Mouse (Mus musculus) 3T3-L1 (cell line): ENCODE measurements around the gene Slc6a20a.
"Not testable (repeated sequence)": the region's sequence is repeated elsewhere in the genome, so short reads cannot be mapped to it uniquely, and the experiment has no call there.

Source experiments
- DNase-seq: peaks from one replicate; pipeline ENCODE4 v3.0.0-alpha.2; 2015; ENCODE audit warnings: low read depth, low spot score

The Slc6a20a gene

DNA sequence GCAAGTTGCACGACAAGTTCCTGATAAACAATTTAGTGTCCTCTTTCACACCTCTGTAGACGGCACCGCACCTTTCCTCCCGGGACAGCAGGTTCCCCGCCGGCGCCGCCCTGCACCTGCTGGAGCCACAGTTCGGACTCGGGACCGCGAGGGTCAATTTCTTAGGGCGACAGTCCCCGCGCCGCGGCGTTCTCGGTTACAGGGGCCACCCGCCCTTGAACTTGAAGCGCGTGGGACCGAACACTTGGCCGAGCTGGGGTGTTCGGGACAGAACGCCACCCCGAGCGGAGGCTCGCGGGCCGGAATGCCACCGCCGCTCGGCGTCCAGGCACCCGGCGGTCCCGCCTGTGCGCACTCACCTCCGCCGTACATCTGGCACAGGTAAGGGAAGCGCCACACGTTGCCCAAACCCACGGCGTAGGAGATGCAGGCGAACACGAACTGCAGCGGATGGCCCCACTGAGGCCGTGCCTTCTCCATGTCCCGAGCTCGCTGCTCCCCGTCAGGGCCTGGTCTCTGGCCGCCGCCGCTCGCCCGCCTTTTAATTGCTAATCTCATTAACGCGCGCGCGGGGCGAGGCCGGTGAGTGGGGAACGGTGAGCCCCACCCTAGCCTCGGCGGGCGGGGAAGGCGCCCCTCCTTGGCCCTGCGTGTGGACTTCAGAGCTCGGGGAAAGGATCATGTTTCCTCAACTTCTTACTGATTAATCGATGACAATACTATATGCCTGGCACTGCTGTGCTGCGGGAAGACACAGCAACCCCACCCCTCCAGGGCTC, at the start of gene Slc6a20a, which contains the start of gene Ccr9:
Gene Slc6a20a, minus strand, starts transcription at position 559 of the 779 bp plus-strand sequence.
Gene Ccr9, plus strand, starts transcription at position 113 of the 779 bp plus-strand sequence.
- no peak for DNase-seq

DNA sequence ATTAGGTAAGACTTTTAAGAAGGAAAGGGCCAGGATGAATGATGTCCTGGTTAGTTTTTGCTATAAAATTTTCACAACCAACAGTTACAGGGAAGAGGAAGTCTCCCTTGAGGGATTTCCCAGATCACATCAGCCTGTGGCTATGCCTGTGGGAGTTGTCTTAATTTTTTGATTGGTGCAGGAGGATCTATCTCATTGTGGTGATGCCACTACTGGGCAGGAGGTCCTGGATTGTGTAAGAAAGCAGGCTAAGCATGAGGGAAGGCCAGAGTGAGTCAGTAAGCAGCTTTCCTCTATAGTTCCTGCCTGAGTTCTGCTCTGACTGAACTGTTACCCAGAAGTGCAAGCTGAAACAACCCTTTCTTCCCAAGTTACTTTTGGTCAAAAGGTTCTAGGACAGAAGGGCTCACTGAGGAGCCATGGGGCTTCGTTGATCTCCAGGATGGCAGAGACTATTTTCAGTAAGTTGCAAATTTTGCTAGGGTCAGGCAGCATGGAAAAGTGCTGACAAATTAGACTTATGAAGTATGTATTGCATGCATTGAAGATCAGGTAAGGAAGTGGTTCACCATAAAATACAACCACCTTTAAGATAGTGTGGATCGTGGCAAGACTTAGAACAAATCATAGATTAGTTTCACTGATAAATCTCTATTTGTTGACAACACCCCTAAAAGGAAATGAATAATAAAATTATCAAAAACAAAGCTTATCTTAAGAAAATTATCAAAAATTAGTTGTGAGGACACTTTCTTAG, 44.2 kb upstream of the Slc6a20a start:
- peak; percentile 22 for DNase-seq

DNA sequence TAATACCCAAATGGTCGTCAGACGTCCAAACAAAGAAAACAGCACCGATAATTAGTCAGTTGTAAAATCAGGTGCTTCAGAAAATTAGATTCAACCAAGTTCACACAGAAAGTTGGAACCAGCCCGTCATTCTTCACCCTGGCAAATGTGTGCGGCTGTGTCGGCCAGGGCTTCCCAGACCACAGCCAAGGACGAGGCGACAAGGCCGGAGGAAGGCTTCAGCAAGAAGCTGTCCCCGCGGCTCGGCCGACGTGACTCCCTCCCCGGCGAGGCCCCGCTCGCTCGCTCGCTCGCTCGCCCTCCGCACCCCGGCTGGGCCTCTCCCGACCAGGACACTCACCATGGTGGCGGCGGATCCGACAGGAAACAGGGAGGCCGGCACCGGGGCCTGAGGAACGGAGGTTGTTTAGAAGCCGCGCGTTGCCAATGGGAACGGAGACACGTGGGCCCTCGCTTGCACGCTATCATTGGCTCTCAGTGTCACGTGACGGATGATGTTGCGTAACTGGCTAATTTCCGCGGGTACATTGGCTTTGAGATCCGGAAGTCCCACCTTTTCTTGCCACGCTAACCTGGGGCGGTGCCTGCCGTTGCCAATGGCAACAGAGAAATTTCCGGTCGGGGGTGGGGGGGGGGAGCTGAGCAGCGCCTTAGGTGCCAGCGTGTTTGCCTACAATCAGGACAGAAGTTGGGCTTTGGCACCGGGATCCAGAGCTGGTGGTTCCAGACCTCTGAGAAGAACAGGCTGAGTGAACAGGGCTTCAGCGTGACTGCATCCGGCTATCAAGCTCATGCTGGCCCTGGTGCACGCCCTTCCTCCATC, 38.7 kb upstream of the Slc6a20a start, which contains the start of gene Lztfl1:
Gene Lztfl1, minus strand, starts transcription at position 512 of the 823 bp plus-strand sequence.
- DNase-seq, result peak; percentile 99

DNA sequence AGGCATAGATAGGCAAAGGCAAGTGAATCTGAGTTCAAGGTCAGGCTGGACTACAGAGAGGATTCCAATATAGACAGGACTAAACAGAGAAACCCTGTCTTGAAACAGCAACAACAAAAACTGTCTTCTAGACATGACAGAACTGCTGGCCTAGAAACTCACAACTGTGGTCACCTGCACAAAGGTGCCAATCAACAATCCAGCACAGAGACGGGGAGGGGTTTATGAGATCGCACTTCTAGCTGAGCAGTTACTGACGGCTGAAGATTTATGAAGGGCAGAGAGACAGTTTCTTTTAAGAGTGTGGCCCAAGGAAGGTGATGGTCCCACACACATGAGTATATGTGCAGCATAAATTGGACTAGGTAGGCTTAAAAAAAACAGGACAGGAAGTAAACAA, 37.6 kb upstream of the Slc6a20a start:
- peak; percentile 15 for DNase-seq

DNA sequence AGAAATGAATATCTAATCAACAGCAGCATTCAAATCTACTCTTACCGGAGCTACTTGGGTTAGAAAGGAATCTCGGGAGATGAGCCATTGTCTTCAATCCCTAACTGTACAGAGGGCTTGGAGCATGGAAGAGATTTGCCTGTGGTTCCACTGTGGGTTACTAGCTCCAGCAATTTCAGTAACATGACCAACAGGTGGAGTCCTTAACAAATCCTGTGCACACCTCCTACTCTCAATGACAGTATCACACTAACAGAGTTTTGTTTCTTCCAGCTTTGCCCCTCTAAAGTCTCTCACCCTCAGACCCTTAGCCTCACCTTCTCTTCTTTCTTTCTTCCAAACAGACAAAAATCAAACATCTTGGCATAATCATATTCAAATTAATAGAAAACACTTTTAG, 34.4 kb upstream of the Slc6a20a start:
- peak; percentile 40 for DNase-seq

DNA sequence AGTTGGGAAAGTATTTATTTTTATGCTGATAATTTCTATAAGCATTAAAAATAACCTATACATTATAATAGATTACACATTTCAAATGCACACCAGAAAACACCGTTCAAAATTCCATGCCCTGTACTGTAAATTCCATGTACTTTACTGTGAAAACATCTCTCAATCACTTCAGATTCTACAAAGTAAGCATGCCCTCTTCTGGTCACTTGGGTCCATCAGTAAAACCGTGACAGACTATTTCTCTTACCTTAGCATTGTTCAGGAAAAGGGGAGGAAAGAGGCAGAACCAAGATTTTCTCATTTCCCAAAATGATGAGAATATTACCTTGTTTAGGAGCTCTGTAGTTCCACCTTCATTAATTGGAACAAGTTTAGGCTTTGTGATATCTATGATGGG, 30.5 kb upstream of the Slc6a20a start:
- peak; percentile 11 for DNase-seq

DNA sequence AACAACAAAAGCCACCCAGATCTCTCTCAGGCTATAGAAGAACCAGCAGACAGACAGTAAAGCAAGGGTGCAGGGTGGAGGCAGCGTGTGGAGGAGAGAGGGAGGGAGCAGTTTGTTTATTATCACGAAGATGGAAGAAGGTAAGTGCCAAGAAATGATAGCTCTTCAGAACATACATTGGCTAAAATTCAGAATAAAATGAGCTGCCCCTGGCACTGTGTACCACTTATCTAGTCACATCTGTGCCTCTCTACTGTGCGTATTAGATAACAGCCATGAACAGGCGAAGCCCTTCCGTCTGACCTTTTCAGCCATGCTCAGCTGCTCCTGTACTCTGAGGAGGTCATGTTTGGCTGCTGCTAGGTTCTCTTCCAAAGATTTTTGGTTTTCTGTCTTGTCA, 23.1 kb upstream of the Slc6a20a start:
- DNase-seq, result no peak

DNA sequence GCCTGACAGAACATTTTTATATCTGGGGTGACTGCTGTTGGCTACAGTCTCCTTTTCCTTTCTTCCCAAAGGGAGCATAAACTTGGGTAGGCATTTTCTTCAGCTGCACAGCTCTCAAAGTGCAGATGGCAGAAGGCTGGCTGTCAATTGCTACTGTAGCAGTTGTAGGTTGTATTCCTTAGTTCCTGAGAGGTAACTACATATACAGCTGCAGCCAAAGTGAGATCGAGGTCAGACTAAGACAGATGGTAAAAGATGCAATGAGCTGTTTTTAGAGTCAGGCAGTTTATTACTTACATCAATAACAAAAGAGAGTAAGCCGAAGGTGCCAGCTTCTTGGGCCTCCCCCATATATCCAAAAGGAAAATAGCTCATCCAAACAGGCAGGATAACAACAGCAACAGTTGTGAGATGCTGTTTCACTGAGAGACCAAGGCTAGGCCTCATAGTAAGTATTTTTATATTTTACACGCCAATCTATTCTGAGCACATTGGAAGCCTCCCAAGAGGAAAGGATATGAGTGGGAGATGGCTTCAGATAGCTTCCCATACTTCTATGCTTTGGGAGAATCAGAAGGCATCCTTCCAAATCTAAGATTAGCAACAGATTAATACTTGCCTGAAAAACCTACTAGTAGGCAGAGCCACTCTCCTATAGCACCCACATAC, 17.1 kb upstream of the Slc6a20a start:
- DNase-seq, result no peak

DNA sequence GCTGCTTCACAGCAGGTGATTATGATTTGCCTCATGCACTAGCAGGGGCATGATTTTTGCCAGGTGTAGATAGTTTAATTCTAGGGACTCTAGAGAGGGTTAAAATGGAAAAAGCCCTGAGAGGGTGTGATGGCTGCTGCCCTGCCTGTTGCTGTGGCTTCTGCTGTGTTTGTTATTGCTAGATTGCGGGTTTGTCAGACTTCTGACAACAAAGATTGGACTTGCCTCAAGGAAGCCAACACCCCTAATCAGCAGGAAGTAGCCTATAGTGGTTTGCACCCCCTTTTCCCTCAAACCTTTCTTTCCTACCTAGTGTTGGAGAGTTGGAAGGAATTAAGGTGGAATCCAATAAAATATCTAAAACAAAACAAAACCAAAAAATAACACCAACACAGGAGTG, 9.5 kb upstream of the Slc6a20a start:
- no peak for DNase-seq

DNA sequence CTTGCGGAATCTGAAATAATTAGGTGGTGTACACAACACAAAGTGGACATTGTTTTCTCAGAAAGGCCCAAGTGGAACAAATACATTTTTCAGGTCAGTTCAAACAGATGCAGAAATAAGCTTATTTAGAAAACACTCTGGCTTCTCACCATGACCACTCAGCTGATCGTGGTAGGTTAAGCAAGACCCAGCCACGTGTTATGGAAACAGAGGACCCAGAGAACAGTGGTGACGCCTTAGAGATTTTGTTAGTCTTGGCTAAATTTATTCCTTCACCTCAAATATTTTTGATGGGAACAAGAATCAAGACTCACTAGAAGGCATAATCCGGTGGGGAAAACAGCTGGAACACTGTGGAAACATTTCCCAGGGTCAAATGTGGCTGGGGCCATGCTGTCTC, 7.5 kb upstream of the Slc6a20a start:
- no peak for DNase-seq

DNA sequence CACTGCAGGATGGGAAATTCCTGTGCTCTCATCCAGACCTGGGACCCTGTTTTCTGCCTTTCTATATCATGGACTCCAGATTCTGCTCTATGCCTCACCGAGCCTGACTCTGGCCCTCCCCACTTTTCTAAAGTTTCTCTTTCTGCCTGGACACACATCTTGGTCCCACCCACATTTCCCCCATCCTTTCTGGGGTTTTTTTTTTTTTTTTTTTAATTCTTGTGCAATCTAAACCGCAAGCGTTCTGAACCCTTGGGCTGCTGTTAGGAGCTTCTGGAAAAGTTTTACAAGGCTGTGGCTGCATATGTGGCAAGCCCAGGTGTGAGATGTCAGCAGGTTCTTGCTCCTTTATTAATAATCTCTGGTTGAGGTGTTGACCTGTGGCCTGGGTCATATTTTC, 5.0 kb upstream of the Slc6a20a start:
- DNase-seq, result no peak

DNA sequence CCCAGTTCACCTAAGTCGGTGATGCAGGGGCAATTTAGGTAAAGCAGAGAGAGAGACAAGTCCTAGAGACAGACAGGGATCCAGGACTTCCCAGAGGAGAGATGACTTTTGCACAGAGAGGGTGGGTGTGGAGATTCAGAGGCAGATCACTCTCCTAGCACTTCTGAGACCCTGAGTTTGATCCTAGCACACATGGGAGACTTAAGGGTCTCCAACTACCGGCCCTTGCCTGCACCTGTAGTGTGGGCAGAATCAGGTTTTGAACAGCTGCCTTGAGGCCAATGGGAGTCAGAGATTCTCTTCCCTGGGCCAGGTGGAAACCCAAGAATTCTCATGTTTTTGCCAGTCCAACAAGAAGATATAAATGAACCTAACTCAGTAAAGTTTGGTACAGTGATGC, 513 bp upstream of the Slc6a20a start:
- DNase-seq, result no peak

DNA sequence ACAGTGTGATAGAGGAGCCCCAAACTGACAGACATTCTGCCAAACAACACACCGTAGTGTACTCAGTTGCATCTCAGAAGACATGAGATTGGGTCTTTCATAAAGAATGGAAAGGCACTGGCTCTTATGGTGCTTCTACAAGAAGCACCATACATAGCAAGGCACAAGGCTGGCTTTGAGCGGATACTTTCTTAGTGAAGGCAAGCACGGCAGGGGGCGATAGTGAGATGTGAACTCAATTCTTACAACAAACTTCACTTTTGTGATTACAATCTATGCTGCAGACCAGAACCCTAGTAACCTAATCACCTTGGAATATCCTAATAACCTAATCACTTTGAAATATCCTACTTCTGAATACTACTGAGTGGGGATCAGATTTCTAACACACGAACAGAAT, 13.0 kb downstream of the Slc6a20a start:
- DNase-seq, result peak; percentile 74

DNA sequence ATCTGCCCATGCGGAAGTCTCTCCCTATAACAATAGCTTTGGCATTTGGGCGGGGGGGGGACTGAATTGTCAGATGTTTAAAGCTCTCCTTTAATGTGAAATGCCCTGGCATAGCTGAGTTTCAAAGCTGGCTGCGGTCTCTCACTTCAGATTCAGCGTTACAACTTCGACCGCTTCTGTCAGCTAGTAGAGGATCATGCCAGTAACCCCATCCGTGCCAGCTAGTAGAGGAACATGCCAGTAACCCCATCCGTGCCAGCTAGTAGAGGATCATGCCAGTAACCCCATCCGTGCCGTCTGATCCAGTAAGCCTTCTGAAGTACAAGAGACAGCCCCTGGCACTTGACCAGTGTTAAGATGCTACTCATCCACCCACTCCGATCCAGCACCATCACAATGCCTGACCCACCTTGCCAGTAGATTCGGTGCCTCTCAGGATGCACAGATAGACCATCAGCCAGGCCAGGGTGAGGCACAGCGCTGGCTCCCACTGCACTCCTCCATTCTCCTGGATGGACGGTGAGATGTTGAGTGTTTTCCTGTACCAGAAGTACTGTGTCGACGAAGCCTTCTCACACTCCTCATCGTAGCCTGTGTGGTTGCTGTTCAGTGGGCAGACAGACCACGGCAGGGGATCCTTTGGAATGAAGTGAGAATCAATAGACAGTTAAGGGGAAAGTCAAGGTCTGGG, 18.6 kb downstream of the Slc6a20a start:
- DNase-seq, result not testable (repeated sequence)

DNA sequence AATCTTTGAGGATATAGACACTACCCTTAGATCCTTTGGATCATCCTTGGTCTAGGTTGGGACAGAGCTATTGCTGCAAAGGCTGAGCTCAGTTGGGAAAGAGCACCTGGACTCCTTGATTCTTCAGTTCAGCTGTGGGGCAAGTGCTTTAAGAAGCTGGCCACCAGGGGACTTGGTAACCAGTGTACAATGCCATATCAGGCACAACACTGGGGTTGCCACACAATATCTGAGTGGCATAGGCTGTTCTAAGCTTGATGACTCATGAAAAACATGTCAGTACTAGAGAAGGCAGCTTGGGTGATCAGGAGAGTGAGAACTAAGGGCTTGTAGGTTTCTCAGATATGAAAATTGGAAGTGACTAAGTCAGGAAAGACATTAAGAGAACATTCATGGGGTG, 19.7 kb downstream of the Slc6a20a start:
- DNase-seq, result peak; percentile 4

DNA sequence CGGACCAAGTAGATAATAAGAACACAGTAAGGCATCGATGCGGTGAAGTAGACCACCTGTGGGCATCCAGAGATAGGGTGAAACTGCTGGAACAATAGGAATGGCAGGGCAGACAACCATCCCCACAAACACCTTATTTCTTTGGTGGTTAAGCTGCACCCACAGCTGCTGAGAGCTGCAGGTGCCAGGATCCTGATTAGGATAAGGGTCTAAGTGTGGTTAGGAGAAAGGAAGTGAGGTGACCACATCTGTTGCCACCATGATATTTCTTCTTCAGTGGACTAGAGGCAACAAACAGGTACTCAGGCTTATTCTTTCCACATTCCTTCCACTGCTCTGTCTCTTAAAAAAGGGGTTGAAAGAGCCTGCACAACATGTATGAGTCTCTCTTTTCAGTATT, 21.2 kb downstream of the Slc6a20a start:
- DNase-seq, result no peak

DNA sequence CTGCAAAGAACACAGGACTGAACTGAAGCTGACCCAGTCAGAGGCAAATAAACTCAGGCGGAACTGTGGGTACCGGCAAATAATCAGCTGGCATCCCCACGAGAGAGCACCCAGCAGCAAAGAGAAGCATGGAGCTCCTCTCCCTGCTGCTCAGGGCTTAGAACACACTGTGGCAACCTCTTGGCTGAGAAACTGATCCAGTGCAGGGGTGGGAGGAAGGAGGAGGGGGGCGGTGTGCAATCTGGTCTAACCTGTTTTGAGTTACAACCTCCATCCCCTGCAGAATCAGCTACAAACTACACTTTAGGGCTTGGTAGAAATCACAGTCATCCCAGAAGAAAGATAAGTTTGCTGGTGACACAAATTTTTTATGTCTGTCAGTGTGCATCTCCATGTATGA, 27.3 kb downstream of the Slc6a20a start:
- no peak for DNase-seq

DNA sequence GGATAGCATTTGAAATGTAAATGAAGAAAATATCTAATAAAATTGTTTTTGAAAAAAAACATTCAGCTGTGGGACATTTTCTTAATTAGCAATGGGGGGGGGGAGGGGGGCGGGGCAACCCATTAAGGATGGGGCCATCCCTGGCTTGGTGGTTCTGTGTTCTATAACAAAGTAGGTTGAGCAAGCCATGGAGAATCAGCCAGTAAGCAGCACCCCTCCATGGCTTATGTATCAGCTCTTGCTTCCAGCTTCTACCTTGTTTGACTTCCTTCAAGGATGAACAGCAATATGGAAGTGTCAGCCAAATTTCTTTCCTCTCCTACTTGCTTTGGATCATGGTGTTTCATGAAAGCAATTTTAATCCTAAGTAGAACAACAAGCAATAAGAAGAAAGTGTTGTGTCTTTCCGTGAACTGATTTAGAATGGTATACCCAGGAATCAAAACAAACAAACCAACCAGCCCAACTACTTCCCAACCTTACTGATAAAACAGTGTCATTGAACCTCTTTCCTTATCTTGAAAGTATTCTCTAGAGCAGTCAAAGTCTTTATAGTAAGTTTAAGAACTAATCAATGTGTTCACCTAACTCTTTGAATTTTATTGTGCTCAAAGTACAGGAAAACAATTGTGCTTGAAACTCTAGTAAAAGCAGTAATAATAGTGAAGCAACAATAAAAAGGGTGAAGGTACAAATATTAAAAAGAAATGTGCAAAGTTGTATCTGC, 28.7 kb downstream of the Slc6a20a start:
- DNase-seq, result no peak

DNA sequence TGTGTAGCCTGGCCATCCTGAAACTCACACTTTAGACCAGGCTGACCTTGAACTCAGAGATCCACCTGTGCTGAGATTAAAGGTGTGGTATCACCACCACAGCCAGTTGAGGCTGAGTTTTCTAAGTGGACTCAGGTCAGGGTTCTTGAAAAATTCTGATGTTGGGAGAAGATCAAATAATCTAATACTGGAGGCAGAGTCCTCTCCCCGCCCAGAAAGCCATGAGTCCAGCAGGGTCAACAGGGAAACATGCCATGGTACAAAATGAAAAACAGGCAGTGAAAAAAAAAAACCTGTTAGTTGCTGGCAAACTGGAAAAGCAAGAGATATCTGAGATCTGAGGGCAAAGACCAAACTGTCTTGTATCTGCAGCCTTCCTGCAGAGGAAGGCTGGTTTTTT, 38.6 kb downstream of the Slc6a20a start:
- DNase-seq, result no peak

DNA sequence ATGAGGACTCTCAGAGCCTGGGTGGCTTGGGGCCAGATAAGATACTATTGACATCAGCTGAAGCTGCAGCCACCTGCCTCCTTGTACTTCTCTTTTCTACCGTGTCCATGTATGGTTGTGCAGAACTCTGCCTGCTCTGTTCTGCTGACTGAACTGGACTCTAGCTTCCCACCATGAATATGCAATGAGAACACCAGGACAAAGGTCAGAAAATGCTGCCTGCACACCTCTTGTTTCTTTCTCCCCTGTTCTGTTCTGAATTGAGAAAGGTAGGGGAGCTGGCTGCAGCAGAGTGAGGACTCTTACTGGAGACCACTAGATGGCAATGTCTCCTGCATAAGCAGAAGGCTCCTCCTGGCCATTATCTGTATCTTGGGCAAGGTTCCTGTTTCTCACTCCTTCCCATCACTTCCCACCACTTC, 40.0 kb downstream of the Slc6a20a start:
- DNase-seq, result peak; percentile 50
